Mouse (Mus musculus): ENCODE results near the gene Wdr46.
"Not testable (repeated sequence)": the region's sequence is repeated elsewhere in the genome, so short reads cannot be mapped to it uniquely, and the experiment has no call there.

Gene Wdr46

DNA sequence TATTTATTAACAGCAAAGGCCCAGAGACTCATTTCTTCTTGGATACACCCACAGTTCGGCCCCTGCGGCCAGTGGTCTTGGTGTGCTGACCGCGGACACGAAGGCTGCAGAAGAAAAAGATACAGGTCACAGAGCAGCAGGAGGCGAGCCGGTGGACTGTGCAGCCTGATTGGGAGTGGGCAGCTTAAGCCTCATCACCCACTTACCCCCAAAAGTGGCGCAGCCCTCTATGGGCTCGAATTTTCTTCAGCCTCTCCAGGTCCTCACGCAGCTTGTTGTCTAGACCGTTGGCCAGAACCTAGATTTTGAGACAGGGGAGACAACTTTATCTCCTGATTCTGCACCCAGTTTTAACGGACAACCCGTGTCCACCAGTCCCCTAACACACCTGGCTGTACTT, 11.6 kb downstream of the Wdr46 start:
- not testable (repeated sequence) for DNase-seq (ENCODE audit: low spot score)

GRCm38 (mm10) chr17:33952879-33953278, 12.4 kb downstream of the Wdr46 start:
- no peak for DNase-seq (ENCODE audit: low spot score)

DNA sequence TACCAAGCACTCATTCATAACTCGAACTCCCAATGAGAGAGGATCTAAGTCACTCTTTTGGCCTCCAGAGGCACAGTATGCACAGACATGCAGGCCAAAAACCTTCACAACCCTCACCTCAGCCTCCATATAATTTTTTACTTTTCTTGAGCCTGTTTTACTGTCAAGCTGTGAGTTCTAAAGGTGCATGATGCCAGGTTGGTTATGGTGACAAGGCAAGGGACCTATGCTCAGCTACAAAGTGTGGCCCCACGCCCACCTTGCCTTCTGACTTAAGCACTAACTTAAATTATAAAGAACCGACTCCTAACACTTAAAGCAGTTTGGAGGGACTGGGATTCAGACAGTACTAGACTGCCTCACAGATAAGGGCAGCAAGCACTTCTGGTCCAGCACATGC, 12.8 kb downstream of the Wdr46 start:
- no peak for DNase-seq (ENCODE audit: low spot score)

DNA sequence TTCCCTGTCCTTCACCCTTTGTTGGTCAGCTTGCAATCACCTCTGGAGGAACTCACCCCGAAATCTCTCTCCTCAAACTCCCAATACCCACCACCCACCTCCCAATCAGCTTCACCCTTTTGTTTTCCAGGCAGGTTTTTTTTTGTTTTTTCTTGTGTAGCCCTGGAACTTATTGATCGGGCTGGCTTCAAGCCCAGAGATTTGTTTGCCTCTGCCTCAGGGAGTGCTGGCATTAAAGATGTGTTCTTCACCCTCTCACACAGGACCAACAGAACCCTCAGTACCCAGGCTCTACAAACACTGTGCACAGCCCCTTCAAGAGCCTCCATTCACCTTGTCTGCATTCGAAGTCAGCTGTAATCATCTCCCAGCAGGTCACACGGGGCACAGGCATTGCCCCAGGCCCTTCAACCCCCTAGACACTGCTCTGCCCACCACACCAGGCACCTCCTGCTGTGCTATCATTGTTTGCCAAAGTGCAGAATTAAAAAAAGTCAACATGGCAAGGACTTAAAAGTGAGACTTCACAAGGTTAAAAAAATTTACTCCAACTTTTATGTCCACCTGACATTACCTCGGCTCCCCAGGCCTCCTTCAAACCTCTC, 13.6 kb downstream of the Wdr46 start:
- no peak for DNase-seq (ENCODE audit: low spot score)

- no peak for DNase-seq (ENCODE audit: low spot score)
Observed at GRCm38 (mm10) chr17:33954646-33955554, 14.4 kb downstream of the Wdr46 start.

- peak; percentile 95 for DNase-seq (ENCODE audit: low spot score)
Observed at GRCm38 (mm10) chr17:33955555-33956214, 15.2 kb downstream of the Wdr46 start, which contains the start of the genes Vps52 and Rps18. Gene Vps52, plus strand, starts transcription at chr17:33955812. Gene Rps18, minus strand, starts transcription at chr17:33956001.

- DNase-seq (ENCODE audit: low spot score) = no peak
Observed at GRCm38 (mm10) chr17:33956336-33956735, 15.9 kb downstream of the Wdr46 start.

DNA sequence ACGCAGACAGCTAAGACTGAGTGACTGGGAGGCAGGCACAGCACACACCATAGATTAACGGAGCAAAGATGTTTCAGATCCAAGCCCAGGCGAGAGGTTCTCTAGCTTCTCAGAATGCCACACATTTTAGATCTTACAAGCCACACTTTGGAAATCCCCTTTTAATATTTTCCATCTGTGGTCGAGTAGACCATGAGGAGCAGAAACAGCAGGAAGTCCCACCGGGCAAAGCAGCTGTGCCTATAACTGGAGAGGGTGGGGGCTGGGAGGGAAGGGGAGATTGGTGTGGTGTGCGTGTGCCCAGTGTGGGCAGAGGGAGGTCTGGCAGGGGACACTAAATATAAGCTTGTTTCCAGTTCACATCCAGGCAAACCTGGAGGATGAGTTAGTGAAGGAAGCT, 17.0 kb downstream of the Wdr46 start:
- DNase-seq (ENCODE audit: low spot score) = no peak

DNA sequence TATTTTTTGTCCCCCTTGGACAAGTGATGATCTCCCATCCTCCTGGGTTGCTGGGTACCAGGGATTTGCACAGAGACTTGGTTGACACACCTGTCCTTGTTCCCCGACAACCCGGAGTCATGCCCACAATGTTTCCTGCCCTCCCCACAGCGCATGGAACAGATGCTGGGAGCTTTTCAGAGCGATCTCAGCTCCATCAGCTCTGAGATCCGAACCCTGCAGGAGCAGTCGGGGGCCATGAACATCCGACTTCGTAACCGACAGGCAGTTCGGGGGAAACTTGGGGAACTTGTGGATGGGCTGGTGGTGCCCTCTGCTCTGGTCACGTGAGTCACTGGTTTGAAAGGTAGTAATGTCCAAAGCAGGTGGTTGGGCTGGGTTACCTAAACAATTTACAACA, 18.0 kb downstream of the Wdr46 start:
- DNase-seq (ENCODE audit: low spot score) = no peak

GRCm38 (mm10) chr17:33959135-33959534, 18.7 kb downstream of the Wdr46 start:
- no peak for DNase-seq (ENCODE audit: low spot score)

DNA sequence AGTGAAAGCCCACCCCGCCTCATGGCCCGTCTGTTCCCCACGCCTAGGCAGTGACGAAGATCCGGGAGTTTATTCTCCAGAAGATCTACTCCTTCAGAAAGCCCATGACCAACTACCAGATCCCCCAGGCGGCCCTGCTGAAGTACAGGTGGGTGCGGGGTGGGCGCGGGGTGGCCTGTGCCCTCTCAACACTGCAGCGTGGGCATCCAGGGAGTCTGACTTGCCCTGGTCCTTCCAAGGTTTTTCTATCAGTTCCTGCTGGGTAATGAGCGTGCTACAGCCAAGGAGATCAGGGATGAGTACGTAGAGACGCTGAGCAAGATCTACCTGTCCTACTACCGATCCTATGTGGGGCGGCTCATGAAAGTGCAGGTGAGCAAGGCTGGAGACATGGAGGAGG, 19.5 kb downstream of the Wdr46 start:
- no peak for DNase-seq (ENCODE audit: low spot score)

DNA sequence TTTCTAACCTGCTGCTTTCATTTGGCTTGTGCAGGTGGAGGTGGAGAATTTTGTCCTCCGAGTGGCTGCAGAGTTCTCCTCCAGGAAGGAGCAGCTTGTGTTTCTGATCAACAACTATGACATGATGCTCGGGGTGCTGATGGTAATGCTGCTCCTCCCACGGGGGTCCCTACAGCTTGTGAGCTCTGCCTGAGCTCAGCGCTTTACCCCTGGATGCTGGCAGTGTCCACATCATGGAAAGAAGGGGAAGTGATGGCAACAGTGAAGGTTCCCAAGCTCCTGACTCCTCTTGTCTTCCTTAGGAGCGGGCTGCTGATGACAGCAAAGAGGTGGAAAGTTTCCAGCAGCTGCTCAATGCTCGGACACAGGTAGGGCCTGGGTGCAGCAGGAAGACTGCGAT, 22.4 kb downstream of the Wdr46 start:
- DNase-seq (ENCODE audit: low spot score) = no peak

GRCm38 (mm10) chr17:33965082-33965845, 24.8 kb downstream of the Wdr46 start:
- DNase-seq (ENCODE audit: low spot score) = no peak

DNA sequence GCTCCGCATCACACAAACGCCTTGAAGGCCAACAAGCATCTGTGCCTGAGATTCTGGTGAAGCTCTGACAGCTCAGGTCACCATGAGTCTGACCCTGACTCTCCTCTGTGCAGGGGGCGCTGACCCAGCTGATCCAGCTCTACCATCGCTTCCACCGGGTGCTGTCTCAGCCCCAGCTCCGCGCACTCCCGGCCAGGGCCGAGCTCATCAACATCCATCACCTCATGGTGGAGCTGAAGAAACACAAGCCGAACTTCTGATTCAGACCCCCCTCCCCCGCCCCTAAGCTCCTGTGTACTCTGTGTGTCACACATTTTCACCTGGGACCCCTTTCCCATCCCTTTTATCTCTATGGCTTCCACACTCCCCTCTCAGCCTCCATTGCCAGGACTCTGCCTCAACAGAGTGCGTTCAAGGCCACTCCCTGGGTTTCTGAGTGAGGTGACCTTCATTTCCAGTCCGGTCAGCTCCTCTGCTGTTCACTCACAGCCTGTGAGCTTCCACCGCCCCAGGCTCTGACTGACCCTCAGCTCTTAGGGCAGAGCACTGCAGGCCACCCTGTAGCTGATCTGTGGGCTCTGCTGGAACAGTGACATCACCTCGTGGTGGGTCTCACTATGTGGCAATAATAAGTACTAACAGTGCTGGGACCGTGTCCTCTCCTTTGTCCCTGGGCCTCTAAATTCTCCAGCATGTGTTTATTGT, 25.5 kb downstream of the Wdr46 start:
- DNase-seq (ENCODE audit: low spot score) = no peak

GRCm38 (mm10) chr17:33968489-33968888, 28.0 kb downstream of the Wdr46 start:
- peak; percentile 76 for DNase-seq (ENCODE audit: low spot score)

- DNase-seq (ENCODE audit: low spot score) = no peak
Observed at GRCm38 (mm10) chr17:33968927-33969326, 28.5 kb downstream of the Wdr46 start.

DNA sequence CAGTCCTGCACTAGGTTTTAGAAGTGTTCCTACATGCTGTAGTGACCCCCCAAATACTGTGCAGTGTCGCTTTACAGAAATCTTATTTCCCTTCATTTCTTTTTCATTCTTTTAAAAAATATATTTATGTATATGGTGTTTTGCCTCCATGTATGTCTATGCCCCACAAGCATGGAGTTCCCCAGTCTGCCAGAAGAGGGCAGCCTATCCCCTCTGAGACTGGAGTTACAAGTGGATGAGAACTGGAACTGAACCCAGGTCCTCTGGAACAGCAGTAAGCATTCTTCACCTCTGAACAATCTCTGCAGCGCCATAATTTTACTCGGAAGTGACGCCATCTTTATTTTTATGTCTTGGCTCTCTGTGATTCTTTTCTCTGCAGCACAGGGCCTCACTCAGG, 28.9 kb downstream of the Wdr46 start:
- peak; percentile 21 for DNase-seq (ENCODE audit: low spot score)

GRCm38 (mm10) chr17:33972691-33973090, 32.2 kb downstream of the Wdr46 start:
- DNase-seq (ENCODE audit: low spot score) = no peak

DNA sequence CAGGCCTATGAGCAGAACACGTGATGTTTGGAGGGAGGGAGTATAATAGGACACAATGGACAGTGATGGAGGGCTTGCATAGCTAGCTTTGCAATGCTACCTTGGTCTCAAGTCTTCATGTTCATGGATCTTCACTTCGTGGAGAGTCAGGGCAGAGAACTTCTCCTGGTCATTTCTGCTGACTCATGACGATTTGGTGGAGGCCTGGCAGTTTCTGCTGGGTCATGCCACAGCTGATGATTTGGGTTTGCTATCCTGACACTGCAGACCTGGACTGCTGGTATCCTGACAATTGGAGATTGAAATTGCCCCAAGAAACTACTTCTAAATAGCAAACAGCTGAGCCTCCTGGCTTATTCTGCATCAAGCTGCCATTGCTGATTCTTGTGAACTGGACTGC, 33.1 kb downstream of the Wdr46 start:
- DNase-seq (ENCODE audit: low spot score) = no peak

DNA sequence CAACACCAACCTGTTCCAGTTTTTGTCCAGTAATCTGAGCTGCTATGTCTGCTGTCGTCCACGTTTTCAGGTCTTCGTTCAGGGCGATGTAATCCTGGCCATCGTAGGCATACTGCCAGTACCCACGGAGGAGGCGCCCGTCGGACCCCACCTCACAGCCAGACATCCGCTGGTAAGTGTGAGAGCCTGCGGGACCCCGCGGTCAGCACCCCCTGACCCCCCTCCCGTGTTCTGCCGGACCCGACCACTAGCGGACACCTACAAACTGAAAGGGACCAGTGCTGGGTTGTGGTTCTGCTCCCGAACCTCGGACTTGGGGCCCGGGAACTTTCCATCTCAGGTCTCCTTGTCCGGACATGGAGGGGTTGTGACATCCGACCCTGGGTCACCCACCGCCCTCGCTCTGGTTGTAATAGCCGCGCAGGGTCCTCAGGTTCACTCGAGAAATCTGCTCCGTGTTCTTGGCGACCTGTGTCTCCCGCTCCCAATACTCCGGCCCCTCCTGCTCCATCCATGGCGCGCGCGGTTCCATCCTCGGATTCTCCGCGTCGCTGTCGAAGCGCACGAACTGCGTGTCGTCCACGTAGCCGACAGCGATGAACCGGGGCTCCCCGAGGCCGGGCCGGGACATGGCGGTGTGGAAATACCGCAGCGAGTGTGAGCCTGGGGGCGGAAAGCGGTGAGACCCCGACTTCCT, 37.5 kb downstream of the Wdr46 start:
- DNase-seq (ENCODE audit: low spot score) = peak; percentile 17

DNA sequence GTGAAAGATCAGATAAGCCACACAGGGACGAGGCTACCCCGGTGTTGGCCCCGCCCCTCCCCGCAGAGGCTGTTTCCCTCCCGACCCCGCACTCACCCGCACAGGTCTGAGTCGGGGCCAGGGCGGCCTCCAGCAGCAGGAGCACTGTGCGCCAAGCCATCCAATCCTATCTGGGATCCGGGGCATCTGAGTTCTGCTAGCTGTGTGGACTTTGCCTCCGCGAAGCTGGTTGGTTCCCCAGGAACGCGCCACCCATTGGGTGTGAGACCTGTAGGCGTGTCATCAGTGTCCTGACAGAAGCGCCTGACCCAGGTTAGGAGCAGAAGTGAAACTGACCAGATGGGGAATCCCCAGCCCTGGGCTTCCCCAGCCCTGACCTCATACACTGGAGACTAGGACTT, 38.2 kb downstream of the Wdr46 start:
- peak; percentile 80 for DNase-seq (ENCODE audit: low spot score)

All from spleen, adult 12 weeks (tissue).